Mouse (Mus musculus) gastrocnemius, postnatal 10 days (tissue): ENCODE results near the gene Cp. TPM values are rescaled to one million over a fixed set of nuclear protein-coding genes. Genes with fewer than 3 reads are reported as not detected.
A peak's percentile ranks its signal among the peaks of the same experiment; 100 is the strongest.
"Not testable (repeated sequence)": the region's sequence is repeated elsewhere in the genome, so short reads cannot be mapped to it uniquely, and the experiment has no call there.

ENCODE experiments used
- DNase-seq: peaks from one replicate; pipeline ENCODE4 v3.0.0; 2021; ENCODE audit warnings: mixed read lengths
- total RNA-seq, 2 experiments: library from RNA; stranded (reverse); gene quantifications; 2 replicates each; pipeline ENCODE4 v1.2.3; 2021

Cp gene
- total RNA-seq, 2 experiments from 2014 or later: 6.3 to 11.4 TPM

- DNase-seq: no peak
Observed at GRCm38 (mm10) chr3:20005611-20006010, 48.8 kb downstream of the Cp start.

- DNase-seq: no peak
Observed at GRCm38 (mm10) chr3:20007275-20007674, 50.4 kb downstream of the Cp start.

GRCm38 (mm10) chr3:20007759-20008158 lies 50.9 kb downstream of the Cp start:
- DNase-seq: no peak

GRCm38 (mm10) chr3:20010464-20010863 lies 53.6 kb downstream of the Cp start:
- no peak for DNase-seq

- DNase-seq: not testable (repeated sequence)
Observed at GRCm38 (mm10) chr3:20010905-20011304, 54.1 kb downstream of the Cp start.

GRCm38 (mm10) chr3:20014454-20014853 lies 57.6 kb downstream of the Cp start:
- DNase-seq: no peak

GRCm38 (mm10) chr3:20018076-20018475 lies 61.2 kb downstream of the Cp start:
- DNase-seq: no peak

- no peak for DNase-seq
Observed at GRCm38 (mm10) chr3:20023832-20024231, 67.0 kb downstream of the Cp start.

- DNase-seq: no peak
Observed at GRCm38 (mm10) chr3:20026481-20026880, 69.6 kb downstream of the Cp start.

- no peak for DNase-seq
Observed at GRCm38 (mm10) chr3:20026996-20027689, 70.3 kb downstream of the Cp start.

- no peak for DNase-seq
Observed at GRCm38 (mm10) chr3:20027788-20028187, 70.9 kb downstream of the Cp start.

- DNase-seq: no peak
Observed at GRCm38 (mm10) chr3:20028640-20029039, 71.8 kb downstream of the Cp start.

GRCm38 (mm10) chr3:20030807-20031206 lies 74.0 kb downstream of the Cp start:
- DNase-seq: no peak

GRCm38 (mm10) chr3:20033761-20034718 lies 77.2 kb downstream of the Cp start:
- no peak for DNase-seq

GRCm38 (mm10) chr3:20034719-20035404 lies 78.0 kb downstream of the Cp start, which contains the start of gene Hps3:
Gene Hps3, minus strand, starts transcription at chr3:20035315.
- peak; percentile 81 for DNase-seq

GRCm38 (mm10) chr3:20036069-20036468 lies 79.2 kb downstream of the Cp start:
- DNase-seq: no peak

GRCm38 (mm10) chr3:20041461-20041860 lies 84.6 kb downstream of the Cp start:
- DNase-seq: not testable (repeated sequence)

- not testable (repeated sequence) for DNase-seq
Observed at GRCm38 (mm10) chr3:20044736-20045135, 87.9 kb downstream of the Cp start.

GRCm38 (mm10) chr3:20057306-20058196 lies 100.7 kb downstream of the Cp start, which contains the start of gene Hltf:
Gene Hltf, plus strand, starts transcription at chr3:20057811.
- DNase-seq: peak; percentile 89

GRCm38 (mm10) chr3:20058197-20058541 lies 101.3 kb downstream of the Cp start:
- no peak for DNase-seq
